Mouse (Mus musculus) c-Kit-positive CD71-positive TER-119-negative erythroid progenitor cells, embryonic 14.5 days (primary cell): ENCODE data around the gene Atp4a.
"Not testable (repeated sequence)": the region's sequence is repeated elsewhere in the genome, so short reads cannot be mapped to it uniquely, and the experiment has no call there.

Experiments
- DNase-seq: peaks from one replicate; pipeline ENCODE4 v3.0.0-alpha.2; 2013; ENCODE audit warnings: low read depth

Gene Atp4a

DNA sequence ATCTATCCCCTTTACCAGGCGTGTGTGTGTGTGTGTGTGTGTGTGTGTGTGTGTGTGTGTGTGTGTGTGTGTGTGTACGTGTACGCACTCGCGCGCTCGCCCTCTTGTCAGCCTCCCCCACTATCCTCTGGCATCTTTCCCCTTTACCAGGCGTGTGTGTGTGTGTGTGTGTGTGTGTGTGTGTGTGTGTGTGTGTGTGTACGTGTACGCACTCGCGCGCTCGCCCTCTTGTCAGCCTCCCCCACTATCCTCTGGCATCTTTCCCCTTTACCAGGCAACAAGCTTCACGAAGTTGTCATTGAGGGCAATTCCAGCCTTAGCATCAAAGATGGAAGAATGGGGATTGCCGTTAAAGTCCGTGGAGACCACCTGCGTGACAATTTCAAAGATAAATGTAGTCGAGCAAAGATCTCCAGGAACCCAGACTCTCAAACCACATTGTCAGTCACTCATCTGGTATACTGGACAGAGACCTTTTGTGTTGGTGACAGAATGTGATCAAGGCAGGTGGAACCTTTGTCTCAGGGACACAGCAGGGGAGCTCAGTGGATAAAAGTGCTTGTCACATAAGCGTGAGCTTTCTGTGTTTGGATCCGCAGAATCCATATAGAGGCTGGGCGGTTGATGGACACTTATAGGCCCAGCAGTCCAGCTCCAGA lies 18.2 kb downstream of the Atp4a start:
- DNase-seq: not testable (repeated sequence)

DNA sequence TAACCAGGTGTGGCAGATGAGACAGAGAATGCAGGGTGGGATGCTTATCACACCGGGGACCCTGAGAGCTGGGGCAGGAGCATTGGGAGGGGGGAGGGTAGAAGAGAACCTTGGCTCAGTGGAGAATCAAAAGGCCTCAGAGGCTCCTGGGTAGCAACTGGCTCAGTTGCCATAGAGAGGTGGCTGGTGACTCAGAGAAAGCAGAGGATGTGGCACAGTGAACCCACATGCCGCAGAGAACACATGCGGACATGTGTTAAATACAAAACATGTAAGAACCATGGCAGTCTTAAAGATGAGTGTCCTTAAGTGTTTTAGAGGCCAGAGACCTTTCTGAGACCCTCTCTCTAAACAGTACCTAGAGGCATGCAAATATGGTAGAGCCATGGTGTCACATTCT lies 24.2 kb downstream of the Atp4a start:
- DNase-seq: no peak

DNA sequence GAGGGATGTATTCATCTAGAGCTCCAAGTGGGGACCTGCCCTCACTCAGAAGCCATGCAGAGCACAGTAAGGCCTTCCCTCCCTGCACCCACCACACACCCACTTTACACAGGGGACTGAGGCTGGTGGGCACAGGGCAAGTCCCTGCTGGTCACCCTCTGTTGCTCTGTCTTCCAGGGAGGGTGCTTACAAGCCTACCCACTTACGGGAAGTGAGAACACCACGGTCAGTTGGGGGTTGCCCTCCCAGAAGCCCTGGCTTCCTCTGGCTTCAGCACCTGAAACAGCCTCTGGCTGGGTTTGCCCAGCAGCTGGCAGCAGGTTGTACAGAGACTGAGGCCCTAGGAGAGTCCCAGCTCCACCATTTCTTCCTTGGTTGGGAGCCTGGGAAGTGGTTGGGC lies 30.6 kb downstream of the Atp4a start:
- not testable (repeated sequence) for DNase-seq

GRCm38 (mm10) chr7:30743617-30744016 lies 31.6 kb downstream of the Atp4a start, which contains the start of gene Gapdhs:
Gene Gapdhs, minus strand, starts transcription at chr7:30743681.
- not testable (repeated sequence) for DNase-seq

DNA sequence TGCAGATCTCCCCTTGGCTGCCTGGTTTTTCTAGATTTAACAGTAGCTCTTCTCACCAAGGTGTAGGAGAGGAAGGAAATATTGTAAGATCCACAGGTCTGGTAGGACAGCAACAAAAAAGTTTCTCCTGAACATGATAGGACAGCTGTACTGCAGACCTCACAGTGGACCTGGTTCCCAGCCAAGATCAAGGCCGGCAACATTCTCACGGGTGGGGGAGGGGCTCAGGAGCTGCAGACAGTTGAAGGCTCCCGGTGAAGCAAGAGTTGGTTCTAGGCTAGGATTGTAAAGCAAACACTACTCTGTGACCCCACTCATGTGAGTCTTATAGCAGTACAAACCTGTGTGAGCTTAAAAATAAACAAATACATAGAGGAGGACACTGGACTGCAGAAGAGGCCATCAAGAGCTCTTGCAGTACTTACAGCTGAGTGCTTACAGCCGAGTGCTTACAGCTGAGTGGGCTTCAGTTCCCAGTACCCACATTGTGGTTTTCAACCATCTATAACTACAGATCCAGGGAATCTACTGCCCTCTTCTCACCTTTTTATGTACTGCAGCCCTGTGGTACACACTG lies 32.1 kb downstream of the Atp4a start:
- DNase-seq: no peak

- DNase-seq: no peak
Observed at GRCm38 (mm10) chr7:30747525-30748204, 35.7 kb downstream of the Atp4a start.

- no peak for DNase-seq
Observed at GRCm38 (mm10) chr7:30749824-30750606, 38.0 kb downstream of the Atp4a start.

DNA sequence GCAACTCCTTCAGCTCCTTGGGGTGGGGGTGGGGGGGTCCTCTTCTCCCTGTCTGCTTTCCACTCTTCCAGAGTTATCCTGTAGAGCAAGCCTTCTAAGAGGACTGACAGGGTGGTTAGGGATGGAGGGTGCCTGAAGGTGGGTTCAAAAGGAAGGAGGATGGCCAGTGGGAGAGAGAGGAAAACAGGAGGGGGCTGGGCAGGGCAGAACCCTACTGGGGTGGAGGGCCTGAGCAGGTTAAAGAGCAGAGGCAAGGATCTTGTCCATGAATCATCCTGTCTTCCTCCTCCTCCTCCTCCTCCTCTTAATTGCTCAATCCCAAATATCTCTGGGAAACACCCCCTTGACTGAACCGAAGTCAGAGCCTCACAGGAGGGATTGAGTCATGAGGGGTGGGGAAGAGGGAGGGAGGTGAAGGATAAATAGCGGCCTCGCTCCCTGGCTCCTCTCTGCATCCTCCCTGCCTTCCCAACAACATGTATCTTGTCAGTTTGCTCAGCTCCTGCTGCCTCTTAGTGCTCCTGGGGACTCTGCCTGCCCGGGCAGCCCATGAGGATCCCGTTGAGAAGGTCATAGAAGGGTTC lies 39.2 kb downstream of the Atp4a start, which contains the start of gene Sbsn:
TSS of gene Sbsn (plus strand) at position 386 of the 584 bp plus-strand sequence.
- DNase-seq: no peak

DNA sequence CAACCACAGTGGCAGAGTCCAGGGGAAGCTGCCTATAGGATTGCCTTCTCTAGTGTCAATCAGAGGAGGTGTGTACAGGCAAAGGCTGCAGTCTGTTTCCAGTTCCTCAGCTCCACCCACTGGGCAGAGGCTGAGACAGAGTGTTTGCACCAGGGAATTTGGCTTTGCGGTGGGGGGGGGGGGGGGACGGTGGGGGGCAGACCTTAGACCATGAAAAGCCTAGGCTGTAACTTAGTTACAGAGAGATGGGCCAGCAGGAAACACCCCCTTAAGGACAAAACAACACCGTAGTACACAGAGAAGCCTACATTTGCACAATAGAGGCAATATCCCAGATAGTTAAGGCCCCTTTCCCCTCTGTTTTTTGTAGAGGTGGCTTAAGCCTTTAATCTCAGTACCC lies 45.0 kb downstream of the Atp4a start:
- DNase-seq: no peak

DNA sequence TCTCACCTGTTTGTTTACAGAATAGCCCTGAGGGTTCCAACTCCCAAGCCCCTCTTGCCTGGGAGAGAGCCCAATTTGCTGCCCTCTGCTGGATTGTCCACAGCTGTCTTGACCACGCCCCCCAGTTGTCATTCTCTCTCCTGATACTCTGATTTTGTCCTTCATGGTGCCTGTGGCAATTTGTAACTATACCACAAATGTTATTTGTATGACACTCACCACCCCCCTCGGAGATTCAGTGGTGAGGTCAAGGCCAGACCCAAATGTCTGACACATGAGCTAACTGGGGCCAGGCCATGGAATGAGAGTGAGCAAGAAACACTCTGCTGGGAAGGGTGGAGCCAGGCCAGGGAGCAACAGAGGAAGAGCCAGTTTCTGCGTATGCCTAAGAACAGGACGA lies 46.8 kb downstream of the Atp4a start:
- no peak for DNase-seq

- DNase-seq: no peak
Observed at GRCm38 (mm10) chr7:30761769-30762352, 49.9 kb downstream of the Atp4a start.

- DNase-seq: no peak
Observed at GRCm38 (mm10) chr7:30763456-30763855, 51.4 kb downstream of the Atp4a start, which contains the start of gene Dmkn. Gene Dmkn, plus strand, starts transcription at chr7:30763756.

DNA sequence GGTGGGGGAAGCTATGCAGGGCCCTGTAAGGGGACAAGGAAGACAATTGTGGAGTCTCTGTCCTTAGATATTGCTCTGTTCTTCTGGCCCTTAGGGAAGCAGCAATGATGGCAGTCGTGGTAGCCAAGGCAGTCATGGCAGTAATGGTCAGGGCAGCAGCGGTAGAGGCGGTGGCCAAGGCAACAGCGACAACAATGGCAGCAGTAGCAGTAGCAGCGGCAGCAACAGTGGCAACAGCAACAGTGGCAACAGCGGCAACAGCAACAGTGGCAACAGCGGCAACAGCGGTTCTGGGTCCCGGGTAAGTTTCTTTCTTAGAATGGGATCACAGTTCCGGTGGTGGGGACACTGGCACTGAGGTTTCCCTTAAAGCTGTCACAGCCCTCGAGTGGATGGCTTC lies 53.2 kb downstream of the Atp4a start:
- DNase-seq: no peak

GRCm38 (mm10) chr7:30766408-30766807 lies 54.4 kb downstream of the Atp4a start:
- no peak for DNase-seq

DNA sequence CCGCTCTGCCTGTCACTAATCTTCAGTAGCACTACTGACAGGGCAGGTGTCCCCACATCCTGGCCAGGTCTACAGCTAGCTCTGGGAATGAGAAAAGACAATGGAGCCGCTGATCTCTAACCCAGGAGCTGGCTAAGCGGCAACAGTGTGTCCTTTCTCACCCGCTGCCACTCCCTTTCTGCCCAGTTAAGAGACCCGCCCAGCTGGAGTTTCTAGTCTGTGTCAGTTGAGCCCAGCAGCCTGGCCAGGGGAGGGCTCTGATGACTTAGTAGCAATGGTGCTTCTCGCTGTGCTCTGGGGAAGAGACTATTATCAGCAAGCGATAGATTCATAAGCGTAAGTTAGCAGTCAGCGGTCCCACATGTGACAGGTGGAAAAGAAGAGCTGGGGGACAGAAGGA lies 57.2 kb downstream of the Atp4a start:
- DNase-seq: no peak
